Mouse (Mus musculus) yolk sac, embryonic 10.5 days (tissue): ENCODE results near the gene Snx3.

ENCODE experiments used
- DNase-seq: peaks from one replicate; pipeline ENCODE4 v3.0.0-alpha.2; 2017; ENCODE audit warnings: low spot score

Gene Snx3

DNA sequence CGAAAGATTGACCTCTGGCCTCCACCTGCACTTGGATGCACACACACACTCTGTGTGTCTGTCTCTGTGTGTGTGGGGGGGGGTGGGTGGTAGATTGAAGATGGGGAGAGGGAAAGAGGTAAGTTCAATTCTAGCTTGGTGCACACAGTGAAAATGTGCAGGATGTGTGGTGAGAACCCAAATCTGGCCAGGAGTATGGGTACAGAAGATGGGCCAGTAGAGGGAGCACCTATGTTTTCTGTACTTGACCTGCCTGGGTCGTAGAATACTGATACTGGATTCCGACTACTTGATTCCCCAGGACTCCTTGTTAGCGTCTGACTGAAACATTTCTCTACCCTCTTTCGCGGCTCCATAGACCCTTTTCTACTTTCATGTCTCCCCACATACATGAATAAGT is 8.3 kb downstream of the Snx3 start:
- no peak for DNase-seq

DNA sequence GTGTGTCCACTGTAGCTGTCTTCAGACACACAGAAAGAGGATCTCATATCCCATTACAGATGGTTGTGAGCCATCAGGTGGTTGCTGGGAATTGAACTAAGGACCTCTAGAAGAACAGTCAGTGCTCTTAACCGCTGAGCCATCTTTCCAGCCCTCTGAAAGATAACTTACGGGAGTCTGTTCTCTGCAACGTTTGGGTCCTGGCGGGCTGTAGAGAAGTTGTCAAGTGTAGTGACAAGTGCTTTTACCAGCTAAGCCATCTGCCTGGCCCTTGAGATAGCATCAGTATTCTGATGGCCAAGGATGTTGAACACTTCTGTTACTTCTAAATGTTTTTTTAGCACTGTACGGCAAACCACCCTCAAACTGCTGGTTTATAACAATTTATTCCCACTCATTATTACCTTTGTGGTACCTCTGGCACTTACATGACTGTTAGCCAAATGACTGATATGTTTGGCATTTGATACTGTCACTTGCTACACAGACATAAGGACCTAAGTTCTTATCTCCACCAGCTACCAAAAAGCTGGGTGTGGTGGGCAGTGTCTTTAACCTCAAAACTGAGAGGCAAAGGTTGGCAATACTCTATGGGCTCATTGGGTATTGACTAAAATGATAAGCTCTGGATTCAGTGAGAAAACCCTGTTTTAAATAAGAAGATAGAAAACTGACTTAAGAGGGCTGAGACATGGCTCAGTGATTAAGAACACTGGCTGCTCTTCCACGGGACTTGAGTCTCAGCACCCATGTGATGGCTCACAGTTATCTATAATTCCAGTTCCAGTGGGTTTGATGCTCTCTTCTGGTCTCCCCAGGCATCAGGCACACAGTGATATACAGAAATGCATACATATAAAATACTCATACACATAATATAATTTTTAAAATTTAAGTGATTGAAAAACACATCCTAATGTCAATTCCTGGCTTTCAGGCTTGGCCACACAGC is 9.6 kb downstream of the Snx3 start:
- DNase-seq: no peak

DNA sequence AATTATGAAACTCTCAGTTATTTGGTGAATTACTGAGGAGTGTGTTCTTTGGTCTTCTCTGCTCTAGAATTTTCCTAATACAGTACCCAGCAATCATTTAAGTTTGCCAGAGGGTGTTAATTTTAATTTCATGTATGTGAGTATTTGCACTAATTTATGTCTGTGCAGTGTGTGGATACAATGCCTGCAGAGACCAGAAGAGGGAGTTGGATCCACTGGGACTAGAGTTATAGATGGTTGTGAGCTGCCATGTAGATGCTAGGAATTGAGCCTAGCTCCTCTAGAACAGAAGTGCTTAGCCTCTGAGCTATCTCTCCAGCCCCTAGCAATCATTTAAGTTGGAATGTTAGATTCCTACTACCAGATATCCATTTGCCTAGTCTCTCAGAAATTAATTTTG is 12.3 kb downstream of the Snx3 start:
- DNase-seq: no peak

DNA sequence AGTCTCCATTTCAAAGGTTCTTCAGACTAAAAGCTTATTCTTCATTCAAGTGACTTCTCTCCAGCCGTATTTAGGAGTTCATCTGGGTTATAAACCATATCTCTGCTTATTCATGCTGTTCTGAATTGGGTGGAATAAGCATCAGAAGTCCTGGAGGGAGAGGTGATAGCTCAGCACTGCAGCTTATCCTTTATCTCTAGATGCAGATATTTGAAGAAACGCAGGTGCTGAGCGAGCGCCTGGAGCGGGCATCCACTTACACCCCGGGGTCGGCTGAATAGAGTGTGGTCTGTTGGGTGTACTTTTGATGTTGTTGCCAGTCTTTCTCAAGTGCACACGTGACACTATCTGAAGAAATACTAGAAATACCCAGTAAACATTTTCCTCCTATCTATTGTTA is 16.5 kb downstream of the Snx3 start:
- DNase-seq: no peak

DNA sequence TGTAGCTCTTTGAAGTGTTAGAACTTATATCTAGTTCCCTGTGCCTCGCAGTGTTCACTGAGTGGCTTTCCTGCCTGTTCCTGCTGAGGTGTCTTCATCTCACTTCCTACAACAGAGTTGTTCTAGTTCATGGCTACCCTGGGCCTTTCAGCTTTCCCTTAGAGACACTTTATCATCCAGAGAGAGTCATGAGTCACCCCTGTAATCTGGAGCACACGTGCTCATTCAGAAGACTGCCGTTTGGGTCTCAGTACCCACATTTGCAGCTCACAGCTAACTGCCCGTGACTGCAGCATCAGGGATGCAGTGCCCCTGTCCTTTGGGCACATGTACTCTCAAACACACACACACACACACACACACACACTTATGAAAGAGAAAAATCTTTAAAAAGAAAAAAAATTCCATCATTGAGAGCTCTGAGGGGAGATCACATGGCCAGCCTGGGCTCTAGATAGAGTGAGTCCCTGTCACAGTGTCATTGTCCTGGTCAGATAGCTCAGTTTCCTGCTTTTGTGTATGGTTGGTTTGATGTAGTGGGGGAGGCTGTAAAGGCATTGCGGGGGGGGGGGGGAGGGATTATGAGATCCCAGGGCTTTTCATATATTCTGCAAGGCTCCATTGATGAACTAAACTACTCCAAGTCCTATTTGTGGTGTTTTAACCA is 19.6 kb downstream of the Snx3 start:
- DNase-seq: no peak

DNA sequence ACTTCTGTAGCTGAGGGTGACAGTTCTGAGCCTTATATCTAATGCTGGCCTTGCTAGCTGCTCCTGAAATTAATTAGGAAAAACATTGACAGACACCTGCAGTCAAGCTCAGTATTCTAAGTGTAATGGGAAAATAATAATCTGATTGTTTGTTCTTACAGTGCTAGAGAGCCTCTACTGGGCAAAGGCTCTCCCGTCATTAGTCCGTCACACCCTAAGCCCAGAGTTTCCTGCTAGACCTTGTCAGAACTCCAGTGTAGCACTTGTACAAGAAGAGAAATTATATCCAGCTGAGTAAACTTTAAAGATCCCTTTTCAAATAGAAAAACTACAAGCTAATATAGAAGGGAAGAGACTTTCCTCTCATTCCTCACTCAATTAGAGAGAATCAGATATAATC is 21.1 kb downstream of the Snx3 start:
- no peak for DNase-seq

DNA sequence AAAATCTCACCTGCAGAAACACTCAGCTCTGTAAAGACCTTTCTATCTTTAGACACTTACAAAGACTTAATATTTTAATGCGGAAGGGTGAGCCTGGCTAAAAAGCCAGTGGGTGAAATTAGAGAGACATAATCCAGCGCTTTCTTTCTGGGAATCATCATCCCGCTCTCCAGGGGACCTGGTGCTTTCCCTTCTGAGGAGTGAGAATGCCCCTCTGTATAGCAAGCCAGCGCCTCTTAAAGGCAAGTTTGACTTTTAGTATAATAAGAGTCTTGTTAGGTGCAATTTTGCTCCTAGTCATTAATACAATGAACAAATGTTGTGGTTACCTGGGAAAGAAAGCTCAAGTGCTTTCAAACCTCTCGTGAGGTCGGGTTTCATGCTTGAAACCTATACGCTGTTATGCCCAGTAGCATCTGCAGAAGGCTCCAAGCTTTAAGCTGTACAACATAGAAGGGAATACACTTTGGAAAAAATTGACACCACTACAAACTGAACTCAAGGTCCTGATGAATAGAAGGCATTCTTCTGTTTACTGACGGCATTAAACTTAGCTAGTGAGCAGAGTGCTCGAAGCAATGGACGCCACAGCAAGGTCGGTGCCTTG is 21.8 kb downstream of the Snx3 start:
- no peak for DNase-seq

DNA sequence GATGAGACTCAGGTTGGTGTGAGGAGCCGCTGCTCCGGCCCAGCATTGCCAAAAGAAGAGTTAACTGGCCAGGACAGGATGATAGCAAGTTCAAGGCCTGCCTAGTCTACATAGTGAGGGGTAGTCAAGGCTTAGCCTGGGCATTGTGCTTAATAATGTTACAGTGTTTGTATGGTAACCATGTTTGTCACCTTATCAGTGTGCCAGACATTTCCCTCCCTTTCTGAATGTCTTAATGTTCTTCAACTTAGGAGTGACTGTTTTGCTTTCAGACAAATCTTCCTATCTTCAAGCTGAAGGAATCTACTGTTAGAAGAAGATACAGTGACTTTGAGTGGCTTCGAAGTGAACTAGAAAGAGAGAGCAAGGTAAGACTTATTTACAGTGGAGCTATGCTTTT is 23.9 kb downstream of the Snx3 start:
- DNase-seq: no peak

DNA sequence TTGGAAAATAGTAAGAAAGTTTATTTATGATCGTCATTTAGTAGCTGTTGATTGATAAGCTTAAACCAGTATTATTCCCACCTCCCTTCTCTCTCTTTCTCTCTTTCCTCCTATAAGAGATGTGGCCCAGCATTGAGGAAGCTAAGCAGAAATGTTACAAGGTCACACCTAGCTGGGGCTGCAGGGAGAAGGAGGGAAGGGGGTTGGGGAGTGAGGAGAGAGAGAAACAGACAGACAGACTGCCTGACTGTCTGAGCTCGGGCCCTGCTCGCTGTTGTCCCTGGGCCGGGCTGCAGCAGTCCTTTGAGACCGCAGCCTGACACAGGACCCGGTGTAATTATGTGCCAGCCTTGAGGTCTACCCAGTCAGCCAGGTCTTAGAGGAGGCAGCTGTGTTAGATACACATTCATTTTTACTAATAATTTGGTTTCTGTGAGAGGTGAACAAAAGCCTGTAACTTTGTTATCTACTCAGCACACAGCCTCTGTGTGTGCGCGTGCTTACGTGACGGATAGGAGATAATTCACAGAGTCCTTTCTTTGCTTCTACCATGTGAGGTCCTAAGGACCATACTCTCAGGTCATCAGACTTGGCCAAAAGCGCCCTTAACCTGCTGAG is 32.1 kb downstream of the Snx3 start:
- DNase-seq: peak; percentile 18

DNA sequence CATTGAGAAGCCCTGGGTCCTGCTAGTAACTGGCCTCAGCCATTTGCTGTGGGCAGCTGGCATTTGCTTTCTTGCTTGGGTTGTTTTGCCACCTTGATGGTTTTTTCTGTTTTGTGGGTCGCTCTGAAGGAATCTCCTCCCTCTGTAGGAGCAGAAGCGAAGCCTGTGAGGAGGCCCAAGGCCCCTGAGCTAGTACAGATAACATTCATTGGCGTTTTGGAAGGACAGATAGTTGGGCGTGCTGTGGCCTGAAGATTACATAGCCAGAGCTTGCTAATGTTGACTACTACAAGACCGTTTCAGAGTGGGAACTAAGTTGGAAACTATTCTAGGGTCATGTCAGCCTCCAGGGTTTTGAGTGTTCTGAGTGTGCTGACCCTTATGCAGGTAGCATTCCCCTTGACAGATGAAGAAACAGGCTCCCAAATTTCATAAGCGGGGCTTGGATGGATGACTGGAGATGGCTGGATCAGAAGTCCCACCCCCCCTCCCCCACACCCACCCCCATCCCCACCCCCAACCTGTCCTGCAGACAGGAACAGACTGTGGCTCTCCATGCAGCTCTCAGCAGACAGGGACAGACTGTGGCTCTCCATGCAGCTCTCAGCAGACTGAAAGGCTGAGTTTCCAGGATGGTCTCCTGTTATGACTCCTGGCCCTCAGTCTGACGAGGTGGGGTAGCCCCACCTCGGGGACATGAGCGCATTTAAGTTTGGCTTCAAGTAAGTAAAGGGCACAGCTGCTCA is 35.9 kb downstream of the Snx3 start:
- DNase-seq: peak; percentile 37

DNA sequence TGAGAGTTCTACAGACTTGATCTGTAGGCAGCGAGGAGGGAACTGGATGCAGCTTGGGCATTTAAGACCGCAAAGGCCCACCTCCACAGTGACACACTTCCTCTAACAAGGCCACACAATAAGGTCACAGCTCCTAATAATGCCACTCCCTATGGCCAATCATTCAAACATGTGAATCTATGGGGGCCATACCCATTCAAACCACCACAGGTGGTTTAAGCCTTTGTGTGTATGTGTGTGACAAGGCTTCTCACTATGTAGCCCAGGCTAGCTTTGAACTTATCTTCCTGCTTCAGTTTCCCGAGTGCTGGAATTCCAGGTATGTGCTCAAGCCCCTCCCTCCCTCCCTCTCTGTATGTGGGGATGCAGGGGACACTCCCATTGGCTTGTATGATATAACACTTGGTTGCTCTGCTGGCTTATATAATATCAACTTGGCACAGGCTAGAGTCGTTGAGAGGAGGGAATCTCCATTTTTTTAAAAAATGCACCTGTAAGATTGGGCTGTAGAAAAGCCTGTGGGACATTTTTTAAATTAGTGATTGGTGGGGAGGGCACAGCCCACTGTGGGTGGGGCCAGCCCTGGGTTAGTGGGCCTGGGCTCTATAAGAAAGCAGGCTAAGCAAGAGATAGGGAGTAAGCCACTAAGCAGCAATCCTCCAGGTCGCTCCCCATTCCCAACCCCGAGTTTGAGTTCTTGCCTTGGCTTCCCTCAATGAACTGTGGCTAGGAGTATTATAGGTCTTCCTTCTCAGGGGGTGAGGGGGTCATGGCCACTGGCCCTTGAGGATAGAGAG is 44.1 kb downstream of the Snx3 start:
- no peak for DNase-seq

DNA sequence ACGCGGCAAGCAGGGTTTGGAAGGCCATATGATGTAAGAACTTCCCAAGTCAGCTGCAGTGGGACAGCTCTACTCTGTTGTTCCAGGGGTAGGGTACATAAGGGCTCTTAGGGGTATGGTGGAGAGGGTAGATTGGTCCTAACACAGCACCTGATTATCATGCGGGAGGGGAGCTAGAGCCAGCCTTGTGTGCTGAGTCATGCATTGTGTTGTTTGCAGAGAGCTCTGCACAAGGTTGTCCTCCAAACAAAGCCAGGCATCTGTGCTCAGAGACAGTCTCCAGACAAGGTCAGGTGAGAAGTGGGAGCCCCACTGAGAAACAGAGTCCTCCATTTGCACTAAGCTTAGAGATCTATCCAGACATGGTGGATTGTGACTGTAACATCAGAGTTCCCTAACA is 44.7 kb downstream of the Snx3 start:
- DNase-seq: no peak

DNA sequence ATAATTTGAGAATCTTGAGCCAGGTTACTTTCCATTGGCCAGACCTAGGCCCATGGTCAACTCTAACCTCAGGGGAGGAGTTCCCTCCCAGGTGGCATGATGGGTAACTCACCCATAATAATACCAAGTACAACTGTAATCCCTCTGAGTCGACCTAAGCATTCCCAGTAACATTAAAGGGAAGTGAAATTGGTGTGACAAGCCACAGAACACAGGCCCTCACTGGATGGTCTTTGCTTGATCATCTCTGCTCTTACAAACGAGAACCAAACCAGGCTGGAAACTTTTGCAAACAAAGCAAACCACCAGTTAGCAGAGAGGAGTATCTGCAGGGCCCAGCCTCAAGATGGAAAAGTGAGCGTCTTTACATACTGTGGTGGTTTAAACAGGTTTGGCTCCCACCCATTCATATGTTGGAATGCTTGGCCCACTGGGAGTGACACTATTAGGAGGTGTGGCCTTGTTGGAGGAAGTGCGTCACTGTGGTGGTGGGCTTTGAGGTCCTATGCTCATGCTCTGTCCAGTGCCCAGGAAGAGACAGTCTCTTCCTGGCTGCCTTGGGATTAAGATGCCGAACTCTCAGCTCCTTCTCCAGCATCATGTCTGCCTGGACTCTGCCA is 57.9 kb downstream of the Snx3 start:
- no peak for DNase-seq

DNA sequence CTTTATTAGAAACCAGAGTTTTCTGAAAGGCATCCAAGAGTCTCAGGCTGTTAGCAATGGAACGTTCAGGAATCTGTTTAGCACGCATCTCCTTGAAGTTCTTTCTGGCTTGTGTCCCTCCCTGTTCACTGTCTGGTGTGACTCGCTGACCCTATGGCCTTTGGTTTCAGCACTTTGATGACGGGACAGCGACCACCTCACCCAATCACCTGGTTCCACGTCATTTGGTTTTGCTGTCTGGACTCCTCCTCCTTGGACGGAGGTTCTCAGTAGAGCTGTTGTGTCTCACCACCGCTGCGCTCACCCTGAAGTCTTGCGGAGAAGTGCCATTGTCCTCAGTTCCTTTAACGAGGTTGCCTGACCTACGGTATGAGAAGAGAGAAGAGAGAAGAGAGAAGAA is 60.4 kb downstream of the Snx3 start:
- peak; percentile 80 for DNase-seq

DNA sequence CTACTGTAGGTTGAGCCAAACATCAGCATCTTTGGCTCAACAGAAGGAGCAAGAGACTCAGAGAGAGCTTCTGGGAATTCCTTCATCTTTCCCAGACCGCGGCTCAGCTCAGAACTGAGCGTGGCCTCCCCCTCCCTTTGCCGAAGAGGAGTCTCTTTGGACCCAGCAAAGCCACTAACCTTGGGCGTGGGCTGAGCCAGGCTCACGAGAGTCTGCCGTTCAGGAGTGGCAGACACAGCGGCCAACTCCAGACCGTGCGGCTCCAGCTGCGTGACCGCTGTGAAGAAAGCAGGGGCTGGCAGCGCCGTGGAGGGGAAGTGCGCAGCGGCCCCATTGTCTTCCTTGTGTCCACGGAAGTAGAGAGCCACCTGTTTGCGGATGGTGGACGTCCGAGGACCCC is 70.7 kb downstream of the Snx3 start:
- no peak for DNase-seq

DNA sequence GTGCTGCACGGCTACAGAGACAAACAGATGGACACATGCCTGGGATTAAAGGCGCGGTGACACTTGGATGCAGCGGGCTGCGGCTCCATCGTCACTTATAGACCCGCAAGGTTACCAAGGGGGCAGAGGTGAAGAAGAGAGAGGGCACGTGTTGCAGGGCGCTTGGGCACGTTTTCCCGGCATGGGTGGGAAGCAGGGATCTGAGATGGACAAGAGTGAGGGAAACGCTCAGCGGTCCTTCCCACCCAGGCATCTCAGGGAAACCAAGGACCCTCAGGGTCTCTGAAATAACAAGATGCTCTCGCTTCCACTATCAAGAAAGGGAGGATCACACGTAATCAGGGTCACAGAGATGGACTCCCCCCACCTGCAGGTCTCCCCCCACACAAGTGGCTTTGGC is 71.1 kb downstream of the Snx3 start:
- DNase-seq: no peak

DNA sequence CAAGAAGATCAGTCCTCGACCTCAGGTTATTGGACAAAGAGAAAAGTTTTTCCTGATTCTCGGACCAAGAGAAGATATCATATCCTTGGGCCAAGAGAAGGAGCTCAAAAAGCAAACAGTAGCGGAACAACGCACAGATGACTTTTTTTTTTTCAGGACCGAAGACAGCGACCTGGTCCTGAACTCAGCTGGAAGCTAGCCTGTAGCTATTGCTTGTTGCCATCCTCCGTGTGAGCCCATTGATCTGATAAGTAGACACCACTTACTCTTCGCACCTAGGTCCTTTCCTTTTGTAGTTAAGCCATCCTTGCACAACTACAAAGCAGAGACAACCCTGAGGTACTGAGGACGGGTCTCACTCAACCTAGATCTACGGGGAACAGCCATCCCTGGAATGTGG is 72.8 kb downstream of the Snx3 start:
- DNase-seq: no peak

DNA sequence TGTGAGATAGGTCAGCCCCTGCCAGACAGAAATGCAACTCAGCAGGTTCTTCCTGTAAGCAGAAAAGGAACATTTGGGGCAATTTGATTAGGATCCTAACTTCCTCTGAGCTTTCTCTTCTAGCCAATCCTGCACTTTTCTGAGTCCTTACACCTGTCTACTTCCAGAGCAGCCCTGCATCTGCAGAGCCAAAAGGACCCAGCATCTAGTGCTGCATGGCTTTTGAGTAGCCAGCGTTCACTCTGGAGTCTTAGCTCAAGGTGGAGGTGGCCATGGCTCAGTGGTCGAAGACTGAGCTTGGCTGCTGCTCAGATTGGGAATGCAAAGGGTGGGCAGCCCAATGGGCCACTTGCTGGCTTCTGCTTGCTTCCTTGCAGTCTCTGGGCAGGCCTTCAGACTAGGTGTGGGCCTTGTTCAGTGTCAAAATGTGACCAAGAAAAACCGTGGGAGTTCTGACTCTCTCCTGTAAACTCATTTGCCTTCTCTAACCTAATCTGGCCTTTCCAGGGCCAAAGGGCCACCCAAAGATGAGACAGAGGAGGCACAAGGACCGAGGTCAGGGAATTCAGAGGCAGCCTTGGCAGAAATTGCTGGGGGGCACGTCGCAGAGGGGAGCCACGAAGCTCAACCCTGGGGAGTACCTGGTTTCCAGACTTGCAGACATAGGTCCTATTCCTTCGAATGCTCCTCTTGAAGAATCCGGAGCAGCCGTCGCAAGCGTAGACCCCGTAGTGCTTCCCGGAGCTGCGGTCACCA is 75.9 kb downstream of the Snx3 start:
- no peak for DNase-seq

DNA sequence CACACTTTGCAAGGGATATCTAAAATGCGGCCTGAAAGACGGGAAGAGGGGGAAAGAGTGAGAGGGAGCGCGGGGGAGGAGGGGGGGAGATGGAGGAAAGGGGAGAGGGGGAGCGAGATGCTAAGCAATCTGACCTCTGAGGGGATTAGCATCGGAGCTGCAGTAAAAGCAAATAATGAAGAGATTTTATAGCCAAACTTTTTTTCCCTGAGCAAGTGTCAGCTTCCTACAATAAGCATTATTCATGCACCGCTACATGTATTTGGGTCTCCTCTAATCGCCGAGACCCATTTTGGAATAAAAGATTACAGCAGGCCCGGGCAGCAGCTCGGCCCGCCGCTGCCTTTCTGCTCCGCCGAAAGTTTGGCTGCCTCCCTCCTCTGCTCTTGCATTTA is 76.4 kb downstream of the Snx3 start:
- no peak for DNase-seq
